Mouse (Mus musculus) embryonic facial prominence, embryonic 12.5 days (tissue): Measurements from ENCODE around the gene Gm5475. TPM values are rescaled to one million over a fixed set of nuclear protein-coding genes. Genes with fewer than 3 reads are reported as not detected.

Experiments used
- ATAC-seq: fragments of 200-750 bp; cut with Nextera tagmentation; 2 replicates; pipeline ENCODE4 v1.8.0; 2017; ENCODE audit not compliant: insufficient number of reproducible peaks, insufficient read depth, low FRiP score, low TSS enrichment
- H3K27ac ChIP-seq: fragments of 300-500 bp; sonication (generic); 2 replicates; pipeline ENCODE4 v1.5.1; 2016; ENCODE audit warnings: mild to moderate bottlenecking
- H3K27me3 ChIP-seq: fragments of 300-500 bp; sonication (generic); 2 replicates; pipeline ENCODE4 v1.6.1; 2016; ENCODE audit warnings: mild to moderate bottlenecking, moderate library complexity
- H3K36me3 ChIP-seq: fragments of 300-500 bp; sonication (generic); 2 replicates; pipeline ENCODE4 v1.6.1; 2016; ENCODE audit warnings: mild to moderate bottlenecking
- H3K4me1 ChIP-seq: fragments of 300-500 bp; sonication (generic); 2 replicates; pipeline ENCODE4 v1.6.1; 2016
- H3K4me2 ChIP-seq: fragments of 300-500 bp; sonication (generic); replicated peaks from 2 replicates; pipeline ENCODE4 v1.6.1; 2016; ENCODE audit warnings: mild to moderate bottlenecking, moderate library complexity
- H3K4me3 ChIP-seq: fragments of 300-500 bp; sonication (generic); 2 replicates; pipeline ENCODE4 v1.5.1; 2016; ENCODE audit warnings: mild to moderate bottlenecking
- H3K9ac ChIP-seq: fragments of 300-500 bp; sonication (generic); 2 replicates; pipeline ENCODE4 v1.6.1; 2016; ENCODE audit warnings: mild to moderate bottlenecking, moderate library complexity
- H3K9me3 ChIP-seq: fragments of 300-500 bp; sonication (generic); 2 replicates; pipeline ENCODE4 v1.6.1; 2016; ENCODE audit warnings: mild to moderate bottlenecking, moderate library complexity
- WGBS: fragments of 180-500 bp; shearing (Covaris S2); methylation state at CpG from one replicate; pipeline ENCODE4 v1.1.7; 2016; 5-methylcytosine and 5-hydroxymethylcytosine counted together
- polyA plus RNA-seq: library from polyadenylated mRNA; unstranded; fragments of >200 nt; fragmentation: Nextera tagmentation; extraction: Ambion mirVana; gene quantifications from 2 replicates; pipeline ENCODE4 v1.2.1, GENCODE M21; 2016

Gm5475 gene
- polyA plus RNA-seq, 1 experiment from 2014 or later, result 0.12 TPM

GRCm38 (mm10) chr15:100428296-100428905 is 6.5 kb downstream of the Gm5475 start:
- no peak for ATAC-seq
- Histone ChIP-seq H3K4me3 (no peak overlapping the region), H3K27ac (no peak overlapping the region), H3K36me3 (no peaks in the 10 kb centered on the region), H3K4me1 (peaks cover 5% of the 10 kb centered on the region; the same call in 1 of the 2 replicates), H3K4me2 (no peak overlapping the region), H3K27me3 (peaks cover 20% of the 10 kb centered on the region; the same call in 1 of the 2 replicates), H3K9me3 (no peaks in the 10 kb centered on the region), H3K9ac (no peak overlapping the region)
- WGBS, result 83% methylated on average over 13 of the region's 13 CpGs

- Histone ChIP-seq H3K27me3 (peaks cover 11% of the 10 kb centered on the region; the same call in 1 of the 2 replicates), H3K27ac (no peak overlapping the region)
- WGBS, result 78% methylated on average over 11 of the region's 11 CpGs
Measured at GRCm38 (mm10) chr15:100429959-100430565, 8.1 kb downstream of the Gm5475 start.

GRCm38 (mm10) chr15:100433234-100433633 is 11.3 kb downstream of the Gm5475 start:
- H3K4me2 ChIP-seq, result no peak overlapping the region
- H3K9me3 ChIP-seq, result no peaks in the 10 kb centered on the region
- no peak overlapping the region for H3K4me3 ChIP-seq
- no peaks in the 10 kb centered on the region for H3K4me1 ChIP-seq
- 72% methylated on average over 4 of the region's 4 CpGs for WGBS
- no peaks in the 10 kb centered on the region for H3K36me3 ChIP-seq
- no peak for ATAC-seq
- H3K27me3 ChIP-seq, result no peaks in the 10 kb centered on the region
- H3K27ac ChIP-seq, result no peak overlapping the region
- H3K9ac ChIP-seq, result no peak overlapping the region

More at GRCm38 (mm10) chr15:100429959-100430565, 8.1 kb downstream of the Gm5475 start:
- Histone ChIP-seq H3K9me3 (no peaks in the 10 kb centered on the region), H3K9ac (no peak overlapping the region), H3K4me3 (no peak overlapping the region), H3K4me1 (no peaks in the 10 kb centered on the region), H3K4me2 (no peak overlapping the region), H3K36me3 (no peaks in the 10 kb centered on the region)
- no peak for ATAC-seq

GRCm38 (mm10) chr15:100436112-100436511 is 14.2 kb downstream of the Gm5475 start:
- no peaks in the 10 kb centered on the region for H3K4me1 ChIP-seq
- H3K36me3 ChIP-seq, result no peaks in the 10 kb centered on the region
- no peaks in the 10 kb centered on the region for H3K27me3 ChIP-seq
- H3K9me3 ChIP-seq, result no peaks in the 10 kb centered on the region
- no peak overlapping the region for H3K9ac ChIP-seq
- no peak for ATAC-seq
- no peak overlapping the region for H3K27ac ChIP-seq
- 92% methylated on average over 4 of the region's 4 CpGs for WGBS
- no peak overlapping the region for H3K4me3 ChIP-seq
- H3K4me2 ChIP-seq, result no peak overlapping the region

GRCm38 (mm10) chr15:100436518-100436917 is 14.6 kb downstream of the Gm5475 start:
- Histone ChIP-seq H3K36me3 (no peaks in the 10 kb centered on the region), H3K9me3 (no peaks in the 10 kb centered on the region), H3K9ac (no peak overlapping the region), H3K27me3 (no peaks in the 10 kb centered on the region), H3K4me2 (no peak overlapping the region), H3K4me1 (no peaks in the 10 kb centered on the region), H3K27ac (no peak overlapping the region), H3K4me3 (no peak overlapping the region)
- WGBS, result 62% methylated on average over 10 of the region's 10 CpGs
- no peak for ATAC-seq

GRCm38 (mm10) chr15:100443126-100443922 is 21.4 kb downstream of the Gm5475 start:
- H3K27me3 ChIP-seq, result no peaks in the 10 kb centered on the region
- peak; percentile 91 for ATAC-seq
- peak overlapping the region; percentile 88 for H3K27ac ChIP-seq
- no peaks in the 10 kb centered on the region for H3K36me3 ChIP-seq
- peak overlapping the region; percentile 57 for H3K9ac ChIP-seq
- peak overlapping the region; percentile 50 for H3K4me3 ChIP-seq
- H3K4me1 ChIP-seq, result 0 out of 2 replicates have a peak, but pooled peaks cover 4% of the 10 kb centered on the region
- H3K9me3 ChIP-seq, result no peaks in the 10 kb centered on the region
- peak overlapping the region; percentile 70 for H3K4me2 ChIP-seq
- 8% methylated on average over 19 of the region's 31 CpGs for WGBS

GRCm38 (mm10) chr15:100446887-100447286 is 24.9 kb downstream of the Gm5475 start:
- Histone ChIP-seq H3K4me3 (no peak overlapping the region), H3K9ac (no peak overlapping the region), H3K27me3 (no peaks in the 10 kb centered on the region), H3K9me3 (no peaks in the 10 kb centered on the region), H3K4me2 (no peak overlapping the region), H3K27ac (no peak overlapping the region), H3K36me3 (no peaks in the 10 kb centered on the region), H3K4me1 (peaks cover 11% of the 10 kb centered on the region; the same call in 1 of the 2 replicates)
- WGBS, result 78% methylated on average over 2 of the region's 2 CpGs
- no peak for ATAC-seq

- Histone ChIP-seq H3K9me3 (no peaks in the 10 kb centered on the region), H3K27me3 (no peaks in the 10 kb centered on the region), H3K4me2 (no peak overlapping the region), H3K4me3 (no peak overlapping the region), H3K4me1 (peaks cover 11% of the 10 kb centered on the region; the same call in 1 of the 2 replicates), H3K36me3 (no peaks in the 10 kb centered on the region), H3K27ac (no peak overlapping the region), H3K9ac (no peak overlapping the region)
- 70% methylated on average over 4 of the region's 4 CpGs for WGBS
- ATAC-seq, result no peak
Measured at GRCm38 (mm10) chr15:100448572-100448971, 26.6 kb downstream of the Gm5475 start.

- Histone ChIP-seq H3K9me3 (no peaks in the 10 kb centered on the region), H3K27me3 (no peaks in the 10 kb centered on the region), H3K4me1 (peaks cover 7% of the 10 kb centered on the region; the same call in 1 of the 2 replicates), H3K27ac (no peak overlapping the region), H3K4me3 (no peak overlapping the region), H3K9ac (no peak overlapping the region), H3K4me2 (no peak overlapping the region), H3K36me3 (no peaks in the 10 kb centered on the region)
- no peak for ATAC-seq
- WGBS, result 93% methylated on average over 3 of the region's 3 CpGs
Measured at GRCm38 (mm10) chr15:100449495-100449894, 27.5 kb downstream of the Gm5475 start.

GRCm38 (mm10) chr15:100451245-100451644 is 29.3 kb downstream of the Gm5475 start:
- Histone ChIP-seq H3K27me3 (no peaks in the 10 kb centered on the region), H3K36me3 (no peaks in the 10 kb centered on the region), H3K4me3 (no peak overlapping the region), H3K9me3 (no peaks in the 10 kb centered on the region), H3K4me1 (peaks cover 7% of the 10 kb centered on the region; the same call in 1 of the 2 replicates), H3K27ac (no peak overlapping the region), H3K9ac (no peak overlapping the region), H3K4me2 (no peak overlapping the region)
- 49% methylated on average over 16 of the region's 16 CpGs for WGBS
- ATAC-seq, result no peak

GRCm38 (mm10) chr15:100452486-100452885 is 30.5 kb downstream of the Gm5475 start:
- H3K9me3 ChIP-seq, result no peaks in the 10 kb centered on the region
- H3K36me3 ChIP-seq, result no peaks in the 10 kb centered on the region
- H3K9ac ChIP-seq, result no peak overlapping the region
- peaks cover 9% of the 10 kb centered on the region; the same call in 1 of the 2 replicates for H3K4me1 ChIP-seq
- no peak for ATAC-seq
- H3K27me3 ChIP-seq, result no peaks in the 10 kb centered on the region
- no peak overlapping the region for H3K4me2 ChIP-seq
- no peak overlapping the region for H3K27ac ChIP-seq
- 82% methylated on average over 11 of the region's 11 CpGs for WGBS
- no peak overlapping the region for H3K4me3 ChIP-seq
